12 mouse cellular contexts compared by ENCODE assay signal in the genomic region with DNA sequence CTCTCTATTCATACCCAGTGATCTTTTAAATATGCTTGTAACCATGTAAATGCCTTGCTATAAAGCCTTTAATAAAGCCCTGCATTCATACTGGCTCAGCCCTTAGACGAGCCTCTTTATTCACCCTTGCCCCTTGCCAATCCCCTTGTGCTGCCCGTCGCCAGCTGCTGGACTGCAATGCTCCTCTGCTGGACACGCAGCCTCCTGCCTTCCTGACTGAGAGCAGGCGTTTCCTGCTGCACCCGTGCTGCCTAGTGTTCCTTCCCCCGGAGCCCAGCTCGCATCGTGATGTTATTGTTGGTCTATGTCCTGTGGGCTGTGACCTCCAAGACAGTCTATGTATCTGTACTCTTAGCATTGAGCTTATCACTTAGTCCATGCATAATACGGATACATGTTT. TPM values are rescaled to one million over a fixed set of nuclear protein-coding genes. Genes with fewer than 3 reads are reported as not detected.
DNase-seq lines count a peak whose midpoint lies in the region; ATAC-seq lines count a peak whose summit lies in the region.
"Had no signal": no experiment of that assay in that cellular context is flagged by ENCODE, and none has a peak within 500 bp of the region (broad histone marks: within the 10 kb centered on the region; RNA-seq: fewer than 3 reads in every experiment).

No protein-coding gene starts in this region.

- no peak overlapping the region for H3K9ac ChIP-seq in forebrain, embryonic 13.5 days
- no peak overlapping the region for H3K9ac ChIP-seq in forebrain, embryonic 11.5 days (ENCODE audit: low read length)
- H3K9ac ChIP-seq in forebrain, embryonic 14.5 days (ENCODE audit: low read length): no peak overlapping the region
- H3K9ac ChIP-seq: liver, postnatal 0 days had no signal

- 44% methylated on average over 10 of the region's 10 CpGs for WGBS in forebrain, embryonic 13.5 days
- 67% methylated on average over 10 of the region's 10 CpGs for whole genome bisulfite sequencing in forebrain, embryonic 11.5 days
- 48% methylated on average over 10 of the region's 10 CpGs for WGBS in forebrain, embryonic 14.5 days

- H3K27ac ChIP-seq in forebrain, embryonic 13.5 days: peak overlapping the region; percentile 19; the same call in 1 of the 2 replicates
- no peak overlapping the region for H3K27ac ChIP-seq in forebrain, embryonic 11.5 days (ENCODE audit: low read depth, low read length)
- H3K27ac ChIP-seq in forebrain, embryonic 14.5 days (ENCODE audit: low read depth, low read length): no peak overlapping the region

- no peak for DNase-seq in forebrain, embryonic 11.5 days (ENCODE audit: low spot score)
- DNase-seq in kidney, postnatal 10 days: peak; percentile 42
- DNase-seq in kidney, adult 11 months: no peak
- DNase-seq in forebrain, embryonic 14.5 days (ENCODE audit: low spot score): peak; percentile 28
- peak; percentile 22 for DNase-seq in lung, postnatal 10 days
- DNase-seq in right cerebral cortex, adult 2 months (ENCODE audit: low spot score in 2 of 2): no peak
- no peak for DNase-seq in left cerebral cortex, adult 18-20 months (ENCODE audit: low spot score in 2 of 2)
- DNase-seq: B cell, adult 2 months; kidney, adult 8-10 months; liver, postnatal 0 days had no signal

- H3K27me3 ChIP-seq in forebrain, embryonic 13.5 days: no peaks in the 10 kb centered on the region
- H3K27me3 ChIP-seq in forebrain, embryonic 11.5 days (ENCODE audit: control insufficient read depth, insufficient read depth, low read length): no peaks in the 10 kb centered on the region
- H3K27me3 ChIP-seq in forebrain, embryonic 14.5 days (replicated peaks; ENCODE audit: control insufficient read depth, insufficient read depth, low read length): no peaks in the 10 kb centered on the region

- peaks cover 8% of the 10 kb centered on the region for H3K4me1 ChIP-seq in forebrain, embryonic 13.5 days
- H3K4me1 ChIP-seq in forebrain, embryonic 11.5 days (replicated peaks; ENCODE audit: control insufficient read depth, insufficient read depth, low read length): no peaks in the 10 kb centered on the region
- H3K4me1 ChIP-seq in forebrain, embryonic 14.5 days (ENCODE audit: control insufficient read depth, insufficient read depth, low read length): no peaks in the 10 kb centered on the region

- peaks cover 28% of the 10 kb centered on the region for H3K36me3 ChIP-seq in forebrain, embryonic 13.5 days (ENCODE audit: poor library complexity, severe bottlenecking)
- no peaks in the 10 kb centered on the region for H3K36me3 ChIP-seq in forebrain, embryonic 11.5 days (ENCODE audit: control insufficient read depth, insufficient read depth, low read length)
- peaks cover 33% of the 10 kb centered on the region for H3K36me3 ChIP-seq in forebrain, embryonic 14.5 days (ENCODE audit: control insufficient read depth, insufficient read depth, low read length)

- ATAC-seq in forebrain, embryonic 13.5 days: peak; percentile 59; the same call in 1 of the 2 replicates
- no peak; the same call in 1 of the 2 replicates for ATAC-seq in forebrain, embryonic 11.5 days (replicated peaks; ENCODE audit: low FRiP score)
- no peak for ATAC-seq in forebrain, embryonic 14.5 days
- ATAC-seq: liver, postnatal 0 days had no signal

- no peaks in the 10 kb centered on the region for H3K9me3 ChIP-seq in forebrain, embryonic 13.5 days (replicated peaks)
- no peaks in the 10 kb centered on the region for H3K9me3 ChIP-seq in forebrain, embryonic 11.5 days (ENCODE audit: control insufficient read depth, low read length)
- no peaks in the 10 kb centered on the region for H3K9me3 ChIP-seq in forebrain, embryonic 14.5 days (replicated peaks; ENCODE audit: control insufficient read depth, low read length)

- no peak overlapping the region for H3K4me2 ChIP-seq in forebrain, embryonic 13.5 days
- H3K4me2 ChIP-seq in forebrain, embryonic 11.5 days (ENCODE audit: low read depth, low read length, severe bottlenecking): no peak overlapping the region
- H3K4me2 ChIP-seq in forebrain, embryonic 14.5 days (ENCODE audit: low read length): no peak overlapping the region

- no peak overlapping the region for H3K4me3 ChIP-seq in forebrain, embryonic 13.5 days
- H3K4me3 ChIP-seq in forebrain, embryonic 11.5 days (ENCODE audit: low read depth, low read length): no peak overlapping the region
- H3K4me3 ChIP-seq in forebrain, embryonic 14.5 days (ENCODE audit: low read depth, low read length): no peak overlapping the region
- H3K4me3 ChIP-seq: myocyte had no signal

RNA-seq across cellular contexts. Expression of gene Mon2, which starts 59.5 kb away (rescaled TPM):
- 24.4 and 24.7 TPM in 2 replicates for polyA plus RNA-seq in forebrain, embryonic 13.5 days (2015; fragmentation: Nextera tagmentation; extraction: Ambion mirVana)
- polyA plus RNA-seq in forebrain, embryonic 11.5 days (2014; fragmentation: Nextera tagmentation; extraction: Ambion mirVana): 28.6 and 35.1 TPM in 2 replicates
- 23.5 and 26.2 TPM in 2 replicates for polyA plus RNA-seq in forebrain, embryonic 14.5 days (2014; fragmentation: Nextera tagmentation; extraction: Ambion mirVana)
- 10 to 100 TPM; 85.9 to 92.6 TPM for total RNA-seq in left cerebral cortex, adult 18-20 months (2021)

Comparison
In these comparisons a context has a peak if more than half of its experiments do, and no peak if none do; other contexts are left out.
1. DNase-seq: peak in kidney, postnatal 10 days (single experiment), forebrain, embryonic 14.5 days (single experiment) and lung, postnatal 10 days (single experiment); none in forebrain, embryonic 11.5 days (single experiment), kidney, adult 11 months (single experiment), right cerebral cortex, adult 2 months (0 of 2) and left cerebral cortex, adult 18-20 months (0 of 2).